Mouse (Mus musculus): ENCODE data around the gene Speer4f2. TPM values are rescaled to one million over a fixed set of nuclear protein-coding genes. Genes with fewer than 3 reads are reported as not detected.

Gene Speer4f2
- polyA plus RNA-seq, 1 experiment: not detected

DNA sequence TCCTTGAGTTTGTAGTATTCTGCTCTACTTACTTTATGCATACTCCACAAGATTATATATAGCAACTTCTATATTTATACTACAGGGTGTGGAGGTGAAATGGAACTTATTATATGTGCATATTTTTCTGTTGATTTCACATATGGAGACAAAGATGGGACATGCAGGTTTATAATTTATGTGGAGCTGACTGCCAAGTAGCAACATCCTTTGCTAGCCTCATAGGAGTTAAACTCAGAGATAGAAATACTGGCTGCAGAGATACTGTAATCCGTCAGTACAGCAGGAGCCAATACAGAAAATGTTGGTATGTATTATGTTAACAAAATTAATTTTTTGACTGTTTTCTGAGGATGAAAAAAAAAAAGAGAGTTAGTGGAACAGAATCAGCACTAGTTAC is 27.6 kb downstream of the Speer4f2 start:
- WGBS: 98% methylated on average over 1 of the region's 1 CpGs
- Histone ChIP-seq H3K4me3 (ENCODE audit: control insufficient read depth, insufficient read depth, low read length) (no peak overlapping the region), H3K36me3 (ENCODE audit: control insufficient read depth, insufficient read depth, low read length) (no peaks in the 10 kb centered on the region), H3K4me1 (replicated peaks; ENCODE audit: control insufficient read depth, insufficient read depth, low read length) (no peaks in the 10 kb centered on the region), H3K27ac (ENCODE audit: control insufficient read depth, insufficient read depth, low read length) (no peak overlapping the region), H3K27me3 (ENCODE audit: control insufficient read depth, insufficient read depth, low read length) (no peaks in the 10 kb centered on the region)
- no peak for DNase-seq
- TF ChIP-seq POLR2A (IDR thresholded peaks at IDR 0.05; ENCODE audit: control insufficient read depth, extremely low read depth, insufficient read depth, low read length, poor library complexity) (no peak), CTCF (IDR thresholded peaks at IDR 0.05; ENCODE audit: borderline replicate concordance, control insufficient read depth, extremely low read depth, insufficient read depth, low read length, poor library complexity) (no peak)

DNA sequence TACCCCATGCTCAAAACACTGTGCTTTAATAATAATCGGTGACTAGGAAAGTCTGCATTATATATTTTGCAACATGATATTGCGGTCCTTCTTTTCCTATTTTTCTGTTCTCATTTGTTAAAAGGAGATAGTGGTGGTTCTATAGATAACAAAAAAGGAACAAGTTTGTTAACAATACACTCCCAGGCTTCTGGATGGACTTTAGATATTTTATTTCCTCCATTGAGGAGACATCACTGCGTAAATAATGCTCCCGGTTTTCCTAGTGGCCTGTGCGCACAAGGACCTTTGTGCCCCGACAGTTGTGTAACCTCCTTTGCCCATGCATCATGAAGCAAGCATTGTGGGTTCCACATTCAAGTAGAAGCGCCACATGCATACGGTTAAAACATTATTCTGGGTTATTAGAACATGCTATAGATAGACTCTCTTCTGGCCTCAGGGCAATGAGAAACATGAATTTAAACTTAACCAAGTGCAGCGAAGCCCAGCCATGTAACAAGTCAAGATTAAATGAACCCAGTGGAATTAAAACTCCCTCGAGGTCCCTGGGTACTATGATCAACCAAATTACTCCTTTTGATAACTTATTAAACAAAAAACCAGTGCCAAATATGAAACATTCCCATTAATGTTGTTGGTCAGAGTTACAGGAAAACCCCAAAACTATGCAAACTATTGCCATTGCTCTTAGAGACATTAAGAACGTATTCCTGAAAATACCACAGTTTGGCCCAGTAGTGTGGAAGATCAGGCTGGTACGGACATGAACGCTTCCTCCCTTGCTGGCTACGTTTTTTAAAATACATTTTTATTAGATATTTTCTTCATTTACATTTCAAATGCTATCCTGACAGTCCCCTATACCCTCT is 28.5 kb downstream of the Speer4f2 start:
- 93% methylated on average over 14 of the region's 14 CpGs for WGBS
- no peak for DNase-seq

DNA sequence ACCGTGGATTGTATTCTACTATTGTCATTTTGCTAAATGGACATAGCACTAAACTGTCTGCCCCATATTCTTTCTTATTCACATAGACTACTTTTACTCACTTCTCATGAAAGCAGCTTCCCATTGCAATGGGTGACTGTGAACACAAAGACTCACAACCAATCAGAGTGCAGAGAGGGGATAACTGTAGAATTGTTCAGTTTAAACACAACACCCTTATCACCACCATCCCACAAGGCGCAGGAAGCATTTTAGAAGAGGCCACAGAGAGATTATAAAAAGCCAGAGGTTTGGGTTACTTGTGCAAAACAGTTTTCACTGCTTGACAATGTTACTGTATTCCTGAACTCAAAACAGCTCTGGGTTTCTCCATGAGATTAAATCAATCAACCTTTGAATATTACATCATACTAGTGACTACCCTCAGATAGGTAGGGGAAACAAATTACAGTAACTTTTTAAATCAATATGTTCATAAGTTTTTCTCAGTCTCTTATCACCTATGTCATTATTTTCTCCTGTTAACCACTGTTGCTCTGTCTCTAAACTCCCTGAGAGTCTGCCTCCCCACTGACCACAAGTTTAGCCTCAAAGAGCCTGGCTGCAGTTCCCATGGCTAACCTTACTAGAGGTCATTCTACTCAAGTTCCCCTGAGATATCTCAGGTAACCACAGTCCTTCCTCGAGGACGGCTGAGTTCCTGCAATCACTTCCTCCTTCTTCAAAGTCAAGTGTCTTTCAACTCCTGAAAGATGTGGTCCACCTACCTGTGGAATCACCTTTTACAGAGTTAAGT is 29.5 kb downstream of the Speer4f2 start:
- no peaks in the 10 kb centered on the region for H3K27me3 ChIP-seq (ENCODE audit: control insufficient read depth, insufficient read depth, low read length)
- no peak overlapping the region for H3K27ac ChIP-seq (ENCODE audit: control insufficient read depth, insufficient read depth, low read length)
- DNase-seq: no peak
- H3K4me3 ChIP-seq (ENCODE audit: control insufficient read depth, insufficient read depth, low read length): no peak overlapping the region
- TF ChIP-seq CTCF (IDR thresholded peaks at IDR 0.05; ENCODE audit: borderline replicate concordance, control insufficient read depth, extremely low read depth, insufficient read depth, low read length, poor library complexity) (no peak), POLR2A (IDR thresholded peaks at IDR 0.05; ENCODE audit: control insufficient read depth, extremely low read depth, insufficient read depth, low read length, poor library complexity) (no peak)
- H3K4me1 ChIP-seq (replicated peaks; ENCODE audit: control insufficient read depth, insufficient read depth, low read length): no peaks in the 10 kb centered on the region
- H3K36me3 ChIP-seq (ENCODE audit: control insufficient read depth, insufficient read depth, low read length): no peaks in the 10 kb centered on the region
- WGBS: 27% methylated on average over 4 of the region's 4 CpGs

More for the DNA sequence above, 28.5 kb downstream of the Speer4f2 start:
- Histone ChIP-seq H3K36me3 (ENCODE audit: control insufficient read depth, insufficient read depth, low read length) (no peaks in the 10 kb centered on the region), H3K4me1 (replicated peaks; ENCODE audit: control insufficient read depth, insufficient read depth, low read length) (no peaks in the 10 kb centered on the region), H3K4me3 (ENCODE audit: control insufficient read depth, insufficient read depth, low read length) (no peak overlapping the region), H3K27ac (ENCODE audit: control insufficient read depth, insufficient read depth, low read length) (no peak overlapping the region), H3K27me3 (ENCODE audit: control insufficient read depth, insufficient read depth, low read length) (no peaks in the 10 kb centered on the region)
- TF ChIP-seq CTCF (IDR thresholded peaks at IDR 0.05; ENCODE audit: borderline replicate concordance, control insufficient read depth, extremely low read depth, insufficient read depth, low read length, poor library complexity) (no peak), POLR2A (IDR thresholded peaks at IDR 0.05; ENCODE audit: control insufficient read depth, extremely low read depth, insufficient read depth, low read length, poor library complexity) (no peak)

DNA sequence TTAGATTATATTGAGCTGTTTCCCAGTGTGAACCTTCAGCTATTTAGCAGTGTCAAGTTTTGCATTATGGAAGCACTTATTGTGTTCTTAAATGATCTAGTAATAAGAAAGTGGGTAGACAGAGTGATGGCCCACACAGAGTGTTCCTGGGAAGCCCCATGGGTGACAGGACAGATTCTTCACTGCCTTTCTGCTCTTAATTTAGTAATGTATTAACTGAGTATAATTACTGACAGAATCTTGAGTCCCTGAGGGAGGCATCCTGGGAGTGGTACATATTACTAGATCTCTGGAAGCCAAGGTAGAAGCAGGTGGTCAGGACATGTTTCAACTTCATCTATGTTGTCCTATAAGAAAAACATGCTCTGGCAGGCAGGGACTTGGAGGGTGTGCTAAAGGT is 30.6 kb downstream of the Speer4f2 start:
- TF ChIP-seq CTCF (IDR thresholded peaks at IDR 0.05; ENCODE audit: borderline replicate concordance, control insufficient read depth, extremely low read depth, insufficient read depth, low read length, poor library complexity) (no peak), POLR2A (IDR thresholded peaks at IDR 0.05; ENCODE audit: control insufficient read depth, extremely low read depth, insufficient read depth, low read length, poor library complexity) (no peak)
- no peaks in the 10 kb centered on the region for H3K36me3 ChIP-seq (ENCODE audit: control insufficient read depth, insufficient read depth, low read length)

DNA sequence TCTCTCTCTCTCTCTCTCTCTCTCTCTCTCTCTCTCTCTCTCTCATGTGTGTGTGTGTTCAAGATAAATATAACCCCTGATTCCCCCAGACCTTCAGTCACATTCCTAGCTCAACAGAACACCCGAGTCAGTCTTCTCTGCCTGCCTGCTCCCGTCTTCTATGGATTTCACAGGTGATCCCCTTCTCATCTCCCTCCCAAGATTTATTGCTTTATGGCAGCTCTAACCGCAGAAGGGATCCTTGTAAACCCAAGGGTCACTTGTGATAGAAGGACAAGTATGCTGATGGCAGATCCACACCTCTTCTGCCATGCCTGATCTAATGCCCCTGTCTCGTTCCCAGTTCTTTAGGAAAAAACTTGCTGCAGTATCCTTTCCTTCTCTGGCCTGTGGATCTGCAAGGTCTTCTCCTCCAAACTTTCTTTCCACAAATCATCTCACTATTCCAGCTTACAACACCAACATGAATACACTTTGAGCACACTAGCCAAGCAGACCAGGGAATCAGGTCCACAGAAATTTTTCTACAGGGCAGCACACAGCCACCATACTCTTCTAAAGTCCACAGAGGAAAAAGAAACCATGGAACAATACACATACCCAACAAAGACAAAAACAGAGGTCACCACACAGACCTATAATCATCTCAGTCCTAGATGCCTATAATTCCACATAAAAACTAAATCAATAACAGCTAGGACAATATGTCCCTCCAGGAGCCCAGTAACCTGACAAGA is 36.1 kb downstream of the Speer4f2 start:
- Histone ChIP-seq H3K4me3 (ENCODE audit: control insufficient read depth, insufficient read depth, low read length) (no peak overlapping the region), H3K36me3 (ENCODE audit: control insufficient read depth, insufficient read depth, low read length) (no peaks in the 10 kb centered on the region), H3K4me1 (replicated peaks; ENCODE audit: control insufficient read depth, insufficient read depth, low read length) (no peaks in the 10 kb centered on the region), H3K27me3 (ENCODE audit: control insufficient read depth, insufficient read depth, low read length) (no peaks in the 10 kb centered on the region), H3K27ac (ENCODE audit: control insufficient read depth, insufficient read depth, low read length) (no peak overlapping the region)
- TF ChIP-seq CTCF (IDR thresholded peaks at IDR 0.05; ENCODE audit: borderline replicate concordance, control insufficient read depth, extremely low read depth, insufficient read depth, low read length, poor library complexity): no peak
- 77% methylated on average over 4 of the region's 4 CpGs for WGBS
- no peak for DNase-seq

More for the DNA sequence above, 30.6 kb downstream of the Speer4f2 start:
- no peak overlapping the region for H3K27ac ChIP-seq (ENCODE audit: control insufficient read depth, insufficient read depth, low read length)
- no peak overlapping the region for H3K4me3 ChIP-seq (ENCODE audit: control insufficient read depth, insufficient read depth, low read length)
- no peaks in the 10 kb centered on the region for H3K27me3 ChIP-seq (ENCODE audit: control insufficient read depth, insufficient read depth, low read length)
- DNase-seq: no peak
- H3K4me1 ChIP-seq (replicated peaks; ENCODE audit: control insufficient read depth, insufficient read depth, low read length): no peaks in the 10 kb centered on the region

DNA sequence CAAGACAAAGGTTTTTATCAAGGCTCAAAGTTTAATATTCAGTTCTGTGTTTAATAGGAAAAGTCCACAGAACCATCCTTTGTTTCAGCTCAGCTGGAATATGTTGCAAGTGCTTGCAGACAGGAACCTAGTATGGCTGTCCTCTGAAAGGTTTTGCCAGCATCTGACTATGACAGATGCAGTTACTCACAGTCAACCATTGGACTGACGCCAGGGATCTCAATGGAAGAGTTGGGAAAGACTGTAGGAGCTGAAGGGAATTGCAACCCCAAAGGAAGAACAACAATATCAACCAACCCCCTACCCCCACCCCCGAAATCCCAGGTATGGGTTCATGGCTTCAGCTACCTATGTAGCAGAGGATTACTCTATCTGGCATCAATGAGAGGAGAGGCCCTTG is 44.2 kb downstream of the Speer4f2 start:
- no peak overlapping the region for H3K27ac ChIP-seq (ENCODE audit: control insufficient read depth, insufficient read depth, low read length)
- no peaks in the 10 kb centered on the region for H3K4me1 ChIP-seq (replicated peaks; ENCODE audit: control insufficient read depth, insufficient read depth, low read length)
- no peaks in the 10 kb centered on the region for H3K36me3 ChIP-seq (ENCODE audit: control insufficient read depth, insufficient read depth, low read length)
- 89% methylated on average over 2 of the region's 2 CpGs for WGBS
- DNase-seq: no peak
- H3K4me3 ChIP-seq (ENCODE audit: control insufficient read depth, insufficient read depth, low read length): no peak overlapping the region
- H3K27me3 ChIP-seq (ENCODE audit: control insufficient read depth, insufficient read depth, low read length): no peaks in the 10 kb centered on the region
- no peak for TF ChIP-seq CTCF (IDR thresholded peaks at IDR 0.05; ENCODE audit: borderline replicate concordance, control insufficient read depth, extremely low read depth, insufficient read depth, low read length, poor library complexity)
- no peak for TF ChIP-seq POLR2A (IDR thresholded peaks at IDR 0.05; ENCODE audit: control insufficient read depth, extremely low read depth, insufficient read depth, low read length, poor library complexity)

Measured in thymus, adult 2 months (tissue).